Mouse (Mus musculus): ENCODE data around the gene Zfp771. TPM values are rescaled to one million over a fixed set of nuclear protein-coding genes. Genes with fewer than 3 reads are reported as not detected.
A peak's percentile ranks its signal among the peaks of the same experiment; 100 is the strongest.

Zfp771 gene
- polyA plus RNA-seq, 1 experiment from 2014 or later: 15.5 TPM

DNA sequence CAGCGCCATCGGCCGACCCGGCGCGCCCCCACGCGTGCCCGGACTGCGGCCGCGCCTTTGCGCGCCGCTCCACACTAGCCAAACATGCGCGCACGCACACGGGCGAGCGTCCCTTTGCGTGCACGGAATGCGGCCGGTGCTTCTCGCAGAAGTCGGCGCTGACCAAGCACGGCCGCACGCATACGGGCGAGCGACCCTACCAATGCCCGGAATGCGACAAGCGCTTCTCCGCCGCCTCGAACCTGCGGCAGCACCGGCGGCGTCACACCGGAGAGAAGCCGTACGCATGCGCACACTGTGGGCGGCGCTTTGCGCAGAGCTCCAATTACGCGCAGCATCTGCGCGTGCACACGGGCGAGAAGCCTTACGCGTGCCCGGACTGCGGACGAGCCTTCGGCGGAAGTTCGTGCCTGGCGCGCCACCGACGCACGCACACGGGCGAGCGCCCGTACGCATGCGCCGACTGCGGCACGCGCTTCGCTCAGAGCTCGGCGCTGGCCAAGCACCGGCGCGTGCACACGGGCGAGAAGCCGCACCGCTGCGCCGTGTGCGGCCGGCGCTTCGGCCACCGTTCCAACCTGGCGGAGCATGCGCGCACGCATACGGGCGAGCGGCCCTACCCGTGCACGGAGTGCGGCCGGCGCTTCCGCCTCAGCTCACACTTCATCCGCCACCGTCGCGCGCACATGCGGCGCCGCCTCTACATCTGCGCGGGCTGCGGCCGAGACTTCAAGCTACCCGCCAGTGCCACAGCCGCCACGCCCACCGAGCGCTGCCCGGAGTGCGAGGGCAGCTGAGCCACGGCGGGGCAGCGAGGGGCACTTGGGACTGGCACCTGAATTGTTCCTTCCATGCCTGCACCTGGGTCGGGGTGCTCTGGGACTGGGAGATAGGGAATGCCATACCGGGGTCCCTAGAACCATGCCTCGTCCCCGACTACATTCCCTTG is 10.0 kb downstream of the Zfp771 start:
- WGBS (ENCODE audit: insufficient replicate concordance): under 1% methylated on average over 135 of the region's 136 CpGs
- H3K4me3 ChIP-seq (ENCODE audit: low read depth, low read length): peak overlapping the region; percentile 68
- peaks cover 15% of the 10 kb centered on the region for H3K36me3 ChIP-seq (replicated peaks; ENCODE audit: insufficient read depth, low read length)
- H3K4me1 ChIP-seq (ENCODE audit: insufficient read depth): peaks cover 31% of the 10 kb centered on the region
- H3K9me3 ChIP-seq (ENCODE audit: low read length): no peaks in the 10 kb centered on the region
- H3K27me3 ChIP-seq (ENCODE audit: insufficient read depth, low read length): no peaks in the 10 kb centered on the region
- peak overlapping the region; percentile 78 for H3K27ac ChIP-seq (ENCODE audit: low read depth)
- H3K9ac ChIP-seq (replicated peaks): peak overlapping the region; percentile 65
- H3K4me2 ChIP-seq (ENCODE audit: low read depth, low read length): peak overlapping the region; percentile 96
- TF ChIP-seq EP300 (IDR thresholded peaks at IDR 0.05; ENCODE audit: low read depth): no peak
- no peak for TF ChIP-seq CTCF (IDR thresholded peaks at IDR 0.05; ENCODE audit: low read depth)
- DNase-seq: peak; percentile 95
- ATAC-seq: peak; percentile 92

GRCm38 (mm10) chr7:127255008-127255407 is 10.9 kb downstream of the Zfp771 start:
- no peaks in the 10 kb centered on the region for H3K9me3 ChIP-seq (ENCODE audit: low read length)
- H3K36me3 ChIP-seq (replicated peaks; ENCODE audit: insufficient read depth, low read length): peaks cover 8% of the 10 kb centered on the region
- TF ChIP-seq EP300 (IDR thresholded peaks at IDR 0.05; ENCODE audit: low read depth) (no peak), CTCF (IDR thresholded peaks at IDR 0.05; ENCODE audit: low read depth) (no peak)
- DNase-seq: no peak
- H3K4me1 ChIP-seq (ENCODE audit: insufficient read depth): peaks cover 39% of the 10 kb centered on the region
- H3K9ac ChIP-seq (replicated peaks): peak overlapping the region; percentile 65
- H3K4me2 ChIP-seq (ENCODE audit: low read depth, low read length): peak overlapping the region; percentile 96
- H3K4me3 ChIP-seq (ENCODE audit: low read depth, low read length): peak overlapping the region; percentile 68
- H3K27me3 ChIP-seq (ENCODE audit: insufficient read depth, low read length): no peaks in the 10 kb centered on the region
- ATAC-seq: no peak
- peak overlapping the region; percentile 78 for H3K27ac ChIP-seq (ENCODE audit: low read depth)
- WGBS (ENCODE audit: insufficient replicate concordance): 15% methylated on average over 4 of the region's 4 CpGs

- Histone ChIP-seq H3K4me2 (ENCODE audit: low read depth, low read length) (no peak overlapping the region), H3K9me3 (ENCODE audit: low read length) (no peaks in the 10 kb centered on the region), H3K27me3 (ENCODE audit: insufficient read depth, low read length) (no peaks in the 10 kb centered on the region), H3K9ac (replicated peaks) (no peak overlapping the region), H3K4me1 (ENCODE audit: insufficient read depth) (peaks cover 41% of the 10 kb centered on the region), H3K4me3 (ENCODE audit: low read depth, low read length) (no peak overlapping the region), H3K27ac (ENCODE audit: low read depth) (no peak overlapping the region), H3K36me3 (replicated peaks; ENCODE audit: insufficient read depth, low read length) (peaks cover 5% of the 10 kb centered on the region)
- DNase-seq: no peak
- TF ChIP-seq CTCF (IDR thresholded peaks at IDR 0.05; ENCODE audit: low read depth): no peak
- no peak for TF ChIP-seq EP300 (IDR thresholded peaks at IDR 0.05; ENCODE audit: low read depth)
- 54% methylated on average over 2 of the region's 2 CpGs for WGBS (ENCODE audit: insufficient replicate concordance)
- ATAC-seq: no peak
Measured at GRCm38 (mm10) chr7:127255965-127256364, 11.9 kb downstream of the Zfp771 start.

DNA sequence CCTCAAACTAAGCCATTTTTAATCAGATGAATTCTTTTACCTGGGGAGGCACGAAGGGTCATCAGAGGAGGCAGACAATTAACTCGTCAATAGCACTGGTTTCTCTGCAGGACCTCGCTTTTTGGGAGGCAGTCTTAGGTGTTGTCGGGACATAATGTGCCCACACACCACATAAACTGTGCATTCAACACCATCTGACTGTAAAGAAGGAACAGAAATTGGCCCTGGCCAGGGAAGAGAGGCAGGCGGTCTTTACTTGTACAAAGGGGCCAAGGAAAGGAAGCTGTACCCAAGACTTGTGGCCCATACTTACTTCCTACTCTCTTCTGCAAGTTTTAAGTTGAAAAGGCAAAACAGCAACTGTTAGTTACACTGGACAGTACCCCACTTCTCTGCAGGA is 12.4 kb downstream of the Zfp771 start:
- ATAC-seq (no peak), DNase-seq (no peak)
- no peak overlapping the region for H3K9ac ChIP-seq (replicated peaks)
- H3K9me3 ChIP-seq (ENCODE audit: low read length): no peaks in the 10 kb centered on the region
- H3K4me1 ChIP-seq (ENCODE audit: insufficient read depth): peaks cover 46% of the 10 kb centered on the region
- WGBS (ENCODE audit: insufficient replicate concordance): 76% methylated on average over 5 of the region's 5 CpGs
- H3K4me2 ChIP-seq (ENCODE audit: low read depth, low read length): no peak overlapping the region
- no peak overlapping the region for H3K4me3 ChIP-seq (ENCODE audit: low read depth, low read length)
- H3K27ac ChIP-seq (ENCODE audit: low read depth): 0 out of 2 replicates have a peak overlapping the region, but pooled peaks have one; percentile 18
- no peaks in the 10 kb centered on the region for H3K27me3 ChIP-seq (ENCODE audit: insufficient read depth, low read length)
- peaks cover 5% of the 10 kb centered on the region for H3K36me3 ChIP-seq (replicated peaks; ENCODE audit: insufficient read depth, low read length)
- no peak for TF ChIP-seq EP300 (IDR thresholded peaks at IDR 0.05; ENCODE audit: low read depth)
- no peak for TF ChIP-seq CTCF (IDR thresholded peaks at IDR 0.05; ENCODE audit: low read depth)

GRCm38 (mm10) chr7:127259186-127259905 is 15.3 kb downstream of the Zfp771 start:
- peak overlapping the region; percentile 91; the same call in 1 of the 2 replicates for H3K4me2 ChIP-seq (ENCODE audit: low read depth, low read length)
- H3K36me3 ChIP-seq (replicated peaks; ENCODE audit: insufficient read depth, low read length): peaks cover 5% of the 10 kb centered on the region; the same call in 1 of the 2 replicates
- H3K27me3 ChIP-seq (ENCODE audit: insufficient read depth, low read length): no peaks in the 10 kb centered on the region
- ATAC-seq (no peak), DNase-seq (no peak)
- no peaks in the 10 kb centered on the region for H3K9me3 ChIP-seq (ENCODE audit: low read length)
- WGBS (ENCODE audit: insufficient replicate concordance): 72% methylated on average over 8 of the region's 8 CpGs
- H3K4me1 ChIP-seq (ENCODE audit: insufficient read depth): peaks cover 48% of the 10 kb centered on the region
- no peak overlapping the region for H3K9ac ChIP-seq (replicated peaks)
- peak; percentile 16; the same call in 1 of the 2 replicates for TF ChIP-seq CTCF (IDR thresholded peaks at IDR 0.05; ENCODE audit: low read depth)
- TF ChIP-seq EP300 (IDR thresholded peaks at IDR 0.05; ENCODE audit: low read depth): no peak
- peak overlapping the region; percentile 90; the same call in 1 of the 2 replicates for H3K27ac ChIP-seq (ENCODE audit: low read depth)
- H3K4me3 ChIP-seq (ENCODE audit: low read depth, low read length): peak overlapping the region; percentile 74; the same call in 1 of the 2 replicates
